Mouse (Mus musculus): ENCODE measurements around the gene Ntn3. TPM values are rescaled to one million over a fixed set of nuclear protein-coding genes. Genes with fewer than 3 reads are reported as not detected.

Ntn3 gene
- polyA plus RNA-seq, 1 experiment from 2014 or later: 4.9 TPM

DNA sequence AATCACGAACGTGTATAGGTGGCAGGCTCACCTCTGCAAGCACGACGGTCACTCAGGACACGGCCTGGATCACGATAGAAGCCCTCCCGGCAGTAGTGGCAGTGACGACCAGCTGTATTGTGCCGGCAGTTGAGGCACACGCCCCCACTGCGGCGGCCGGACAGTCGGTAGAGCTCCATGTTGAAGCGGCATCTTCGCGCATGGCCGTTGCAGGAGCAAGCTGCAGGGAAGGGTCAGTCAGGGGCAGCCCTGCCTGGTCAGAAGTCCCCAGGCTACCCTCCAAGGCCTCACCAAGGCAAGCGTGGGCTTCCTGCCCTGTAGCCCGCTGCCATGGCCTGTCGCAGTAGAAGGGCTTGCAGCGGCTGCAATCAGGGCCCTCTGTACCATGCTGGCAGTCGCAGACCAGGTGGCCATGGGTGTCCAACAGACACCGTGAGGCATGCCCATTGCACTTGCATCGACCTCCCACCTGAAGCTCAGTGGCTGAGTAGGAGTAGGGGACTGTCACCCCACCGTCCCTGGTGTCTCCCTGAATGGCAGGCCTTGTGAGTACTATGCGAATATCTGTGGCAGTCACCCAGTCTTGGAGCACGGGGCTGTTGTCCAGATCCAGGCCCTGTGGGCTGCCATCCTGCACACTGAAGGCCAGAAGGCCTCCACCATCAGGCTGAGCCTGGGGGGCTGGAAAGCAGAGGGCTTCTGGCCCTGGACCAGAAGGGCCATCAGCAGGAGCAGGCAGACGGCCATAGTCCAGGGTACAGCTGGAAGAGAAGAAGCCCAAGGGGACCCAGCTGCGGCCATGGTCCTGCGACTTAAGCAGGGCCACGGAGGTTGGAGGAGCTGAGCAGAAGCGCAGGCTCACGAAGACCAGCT, 1.3 kb downstream of the Ntn3 start:
- H3K27ac ChIP-seq (ENCODE audit: low read depth, low read length): no peak overlapping the region
- DNase-seq (ENCODE audit: low spot score): no peak
- ATAC-seq (replicated peaks; ENCODE audit: low FRiP score): no peak

DNA sequence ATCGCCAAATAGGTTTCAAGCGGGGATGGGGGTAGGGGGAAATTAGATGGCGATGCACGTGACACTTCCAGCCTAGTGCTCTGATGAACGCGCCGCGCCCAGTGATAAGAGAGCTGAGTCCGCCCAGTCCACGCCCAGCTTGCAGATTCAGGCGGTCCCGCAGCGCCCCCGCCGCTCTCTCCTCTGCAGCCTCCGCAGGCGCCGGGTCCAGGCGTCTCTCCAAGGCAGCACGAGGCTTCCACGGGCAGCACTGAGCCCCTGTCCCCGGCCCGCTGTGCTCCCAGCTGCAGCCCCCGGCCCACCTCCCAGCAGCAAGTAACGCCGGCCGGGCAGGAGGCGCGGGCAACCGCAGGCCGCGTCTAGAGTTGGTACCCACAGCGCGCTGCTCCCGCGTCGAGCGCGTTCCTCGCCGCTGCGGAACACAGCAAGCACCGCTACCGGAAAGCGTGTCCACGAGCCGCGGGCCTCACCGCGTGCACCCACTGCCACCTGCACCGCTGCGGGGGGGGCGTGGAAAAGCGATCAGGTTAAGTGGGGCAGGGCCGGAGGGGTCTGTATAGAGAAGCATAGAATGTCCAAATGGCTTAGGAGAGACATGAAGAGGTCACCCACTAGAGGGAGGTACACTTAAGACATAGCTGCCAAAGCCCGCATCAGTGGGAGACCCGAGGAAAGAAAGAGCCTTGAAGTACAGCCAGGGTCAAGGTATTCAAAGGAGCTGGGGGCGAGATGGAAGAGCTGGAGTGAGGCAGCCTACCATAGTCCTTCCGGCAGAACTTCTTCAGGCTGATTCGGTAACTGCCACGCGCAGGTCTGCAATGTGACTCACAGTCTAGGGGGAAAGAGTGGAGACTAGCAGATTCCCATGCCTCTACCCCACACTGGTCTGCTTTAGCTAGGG, 2.6 kb downstream of the Ntn3 start:
- WGBS: 6% methylated on average over 62 of the region's 62 CpGs
- peaks cover 39% of the 10 kb centered on the region for H3K4me1 ChIP-seq (replicated peaks; ENCODE audit: control insufficient read depth, insufficient read depth, low read length)
- H3K9me3 ChIP-seq (ENCODE audit: control insufficient read depth, low read length): no peaks in the 10 kb centered on the region
- H3K4me2 ChIP-seq (ENCODE audit: low read depth, low read length, severe bottlenecking): peak overlapping the region; percentile 95
- ATAC-seq (replicated peaks; ENCODE audit: low FRiP score) (peak; percentile 11; the same call in 1 of the 2 replicates), DNase-seq (ENCODE audit: low spot score) (peak; percentile 81)
- H3K9ac ChIP-seq (ENCODE audit: low read length): peak overlapping the region; percentile 70
- peak overlapping the region; percentile 62 for H3K4me3 ChIP-seq (ENCODE audit: low read depth, low read length)
- peaks cover 23% of the 10 kb centered on the region for H3K27me3 ChIP-seq (ENCODE audit: control insufficient read depth, insufficient read depth, low read length)
- H3K27ac ChIP-seq (ENCODE audit: low read depth, low read length): no peak overlapping the region
- H3K36me3 ChIP-seq (ENCODE audit: control insufficient read depth, insufficient read depth, low read length): no peaks in the 10 kb centered on the region

More for the DNA sequence above, 1.3 kb downstream of the Ntn3 start:
- WGBS: 53% methylated on average over 34 of the region's 34 CpGs
- Histone ChIP-seq H3K4me1 (replicated peaks; ENCODE audit: control insufficient read depth, insufficient read depth, low read length) (peaks cover 42% of the 10 kb centered on the region), H3K36me3 (ENCODE audit: control insufficient read depth, insufficient read depth, low read length) (no peaks in the 10 kb centered on the region), H3K27me3 (ENCODE audit: control insufficient read depth, insufficient read depth, low read length) (peaks cover 23% of the 10 kb centered on the region), H3K4me3 (ENCODE audit: low read depth, low read length) (peak overlapping the region; percentile 43), H3K9ac (ENCODE audit: low read length) (peak overlapping the region; percentile 80), H3K9me3 (ENCODE audit: control insufficient read depth, low read length) (no peaks in the 10 kb centered on the region), H3K4me2 (ENCODE audit: low read depth, low read length, severe bottlenecking) (peak overlapping the region; percentile 90)

DNA sequence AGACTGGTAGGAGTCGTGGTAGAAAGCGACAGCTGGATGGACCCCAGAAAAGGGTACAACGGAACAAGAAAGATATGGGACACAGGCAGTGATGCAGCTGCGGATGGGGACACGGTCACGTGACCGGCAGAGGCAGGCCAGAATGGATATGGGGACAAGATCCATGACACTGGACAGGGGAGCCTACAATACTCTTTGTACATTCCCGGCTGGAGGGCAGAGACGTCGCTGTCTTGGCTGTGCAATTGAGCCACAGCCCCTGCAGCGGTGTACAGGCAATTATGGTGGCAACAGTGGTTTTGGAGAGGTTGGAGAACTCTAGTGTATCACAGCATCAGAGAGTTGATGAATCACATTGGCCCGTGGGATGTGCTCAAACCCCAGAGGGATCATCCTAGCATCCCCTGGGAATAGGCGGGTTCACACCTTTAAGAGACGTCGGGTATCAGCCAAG, 3.4 kb downstream of the Ntn3 start:
- H3K27ac ChIP-seq (ENCODE audit: low read depth, low read length): no peak overlapping the region
- H3K36me3 ChIP-seq (ENCODE audit: control insufficient read depth, insufficient read depth, low read length): no peaks in the 10 kb centered on the region
- H3K4me3 ChIP-seq (ENCODE audit: low read depth, low read length): peak overlapping the region; percentile 62
- peaks cover 33% of the 10 kb centered on the region for H3K4me1 ChIP-seq (replicated peaks; ENCODE audit: control insufficient read depth, insufficient read depth, low read length)
- peak overlapping the region; percentile 70 for H3K9ac ChIP-seq (ENCODE audit: low read length)
- no peaks in the 10 kb centered on the region for H3K9me3 ChIP-seq (ENCODE audit: control insufficient read depth, low read length)
- H3K4me2 ChIP-seq (ENCODE audit: low read depth, low read length, severe bottlenecking): peak overlapping the region; percentile 95
- ATAC-seq (replicated peaks; ENCODE audit: low FRiP score) (peak; percentile 39), DNase-seq (ENCODE audit: low spot score) (no peak)
- peaks cover 23% of the 10 kb centered on the region for H3K27me3 ChIP-seq (ENCODE audit: control insufficient read depth, insufficient read depth, low read length)
- WGBS: 8% methylated on average over 15 of the region's 15 CpGs

DNA sequence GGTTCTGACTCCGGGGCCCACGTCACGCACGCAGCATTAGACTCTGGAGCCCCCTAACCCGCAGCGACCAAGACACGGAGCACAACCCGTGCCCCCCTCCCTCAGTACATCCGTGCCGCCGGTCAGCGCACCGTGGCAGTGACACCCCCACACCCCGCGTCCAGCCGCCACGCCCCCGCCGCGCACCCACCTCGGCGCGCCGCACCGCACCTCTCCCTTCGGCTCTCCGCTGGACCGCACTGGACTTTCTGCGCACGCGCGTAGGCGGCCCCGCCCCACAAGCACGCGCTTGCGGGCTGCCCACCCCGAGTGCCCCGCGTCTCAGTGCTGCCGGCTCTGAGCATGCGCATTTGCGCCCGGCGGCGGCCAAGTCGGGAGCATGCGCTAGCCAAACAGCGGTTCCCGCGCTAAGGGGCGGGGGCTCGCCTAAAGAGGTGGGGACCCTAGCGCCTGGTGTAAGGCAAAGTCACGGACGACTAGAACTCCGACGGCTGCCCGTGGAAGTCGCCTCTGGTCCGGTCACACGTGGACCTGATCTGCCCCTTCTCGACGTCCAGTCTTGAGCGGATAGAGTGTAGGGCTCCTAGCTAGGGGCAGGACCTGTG, 3.9 kb downstream of the Ntn3 start, which contains the start of gene Tbc1d24:
Gene Tbc1d24 (minus strand): TSS at position 279 of the 605 bp plus-strand sequence.
- Histone ChIP-seq H3K9ac (ENCODE audit: low read length) (peak within 1 kb of the TSS; percentile 70), H3K27ac (ENCODE audit: low read depth, low read length) (no peak within 1 kb of the TSS), H3K36me3 (ENCODE audit: control insufficient read depth, insufficient read depth, low read length) (no peaks in the 10 kb centered on the region), H3K4me2 (ENCODE audit: low read depth, low read length, severe bottlenecking) (peak within 1 kb of the TSS; percentile 95), H3K4me1 (replicated peaks; ENCODE audit: control insufficient read depth, insufficient read depth, low read length) (peaks cover 33% of the 10 kb centered on the region), H3K4me3 (ENCODE audit: low read depth, low read length) (peak within 1 kb of the TSS; percentile 62), H3K27me3 (ENCODE audit: control insufficient read depth, insufficient read depth, low read length) (peaks cover 23% of the 10 kb centered on the region), H3K9me3 (ENCODE audit: control insufficient read depth, low read length) (no peaks in the 10 kb centered on the region)
- DNase-seq (ENCODE audit: low spot score): peak; percentile 98
- peak; percentile 80 for ATAC-seq (replicated peaks; ENCODE audit: low FRiP score)
- under 1% methylated on average over 65 of the region's 65 CpGs for WGBS

DNA sequence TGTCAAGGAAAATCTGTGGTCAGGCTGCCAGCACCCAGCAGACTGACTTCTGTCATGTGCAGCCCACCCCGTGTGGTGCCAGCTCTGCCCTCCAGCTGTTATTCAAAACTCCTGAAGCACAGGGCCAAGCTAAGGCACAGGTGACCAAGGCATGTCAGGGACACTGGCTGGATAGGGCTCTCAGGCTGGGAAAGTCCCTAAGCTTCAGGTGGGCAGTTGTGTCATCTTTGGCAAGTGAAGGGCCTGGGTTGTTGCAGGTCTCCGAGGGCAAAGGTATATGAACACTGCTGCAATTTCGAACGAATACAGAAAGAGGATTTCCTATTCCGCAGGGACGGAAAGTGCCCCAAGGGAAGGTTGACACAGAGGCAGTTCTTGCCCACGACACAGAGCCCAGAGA, 4.5 kb downstream of the Ntn3 start:
- H3K4me1 ChIP-seq (replicated peaks; ENCODE audit: control insufficient read depth, insufficient read depth, low read length): peaks cover 33% of the 10 kb centered on the region
- H3K27me3 ChIP-seq (ENCODE audit: control insufficient read depth, insufficient read depth, low read length): peaks cover 22% of the 10 kb centered on the region
- 13% methylated on average over 7 of the region's 7 CpGs for WGBS
- H3K4me3 ChIP-seq (ENCODE audit: low read depth, low read length): peak overlapping the region; percentile 62
- ATAC-seq (replicated peaks; ENCODE audit: low FRiP score) (no peak), DNase-seq (ENCODE audit: low spot score) (no peak)
- no peaks in the 10 kb centered on the region for H3K9me3 ChIP-seq (ENCODE audit: control insufficient read depth, low read length)
- H3K9ac ChIP-seq (ENCODE audit: low read length): peak overlapping the region; percentile 70
- peak overlapping the region; percentile 95 for H3K4me2 ChIP-seq (ENCODE audit: low read depth, low read length, severe bottlenecking)
- no peak overlapping the region for H3K27ac ChIP-seq (ENCODE audit: low read depth, low read length)
- H3K36me3 ChIP-seq (ENCODE audit: control insufficient read depth, insufficient read depth, low read length): no peaks in the 10 kb centered on the region

DNA sequence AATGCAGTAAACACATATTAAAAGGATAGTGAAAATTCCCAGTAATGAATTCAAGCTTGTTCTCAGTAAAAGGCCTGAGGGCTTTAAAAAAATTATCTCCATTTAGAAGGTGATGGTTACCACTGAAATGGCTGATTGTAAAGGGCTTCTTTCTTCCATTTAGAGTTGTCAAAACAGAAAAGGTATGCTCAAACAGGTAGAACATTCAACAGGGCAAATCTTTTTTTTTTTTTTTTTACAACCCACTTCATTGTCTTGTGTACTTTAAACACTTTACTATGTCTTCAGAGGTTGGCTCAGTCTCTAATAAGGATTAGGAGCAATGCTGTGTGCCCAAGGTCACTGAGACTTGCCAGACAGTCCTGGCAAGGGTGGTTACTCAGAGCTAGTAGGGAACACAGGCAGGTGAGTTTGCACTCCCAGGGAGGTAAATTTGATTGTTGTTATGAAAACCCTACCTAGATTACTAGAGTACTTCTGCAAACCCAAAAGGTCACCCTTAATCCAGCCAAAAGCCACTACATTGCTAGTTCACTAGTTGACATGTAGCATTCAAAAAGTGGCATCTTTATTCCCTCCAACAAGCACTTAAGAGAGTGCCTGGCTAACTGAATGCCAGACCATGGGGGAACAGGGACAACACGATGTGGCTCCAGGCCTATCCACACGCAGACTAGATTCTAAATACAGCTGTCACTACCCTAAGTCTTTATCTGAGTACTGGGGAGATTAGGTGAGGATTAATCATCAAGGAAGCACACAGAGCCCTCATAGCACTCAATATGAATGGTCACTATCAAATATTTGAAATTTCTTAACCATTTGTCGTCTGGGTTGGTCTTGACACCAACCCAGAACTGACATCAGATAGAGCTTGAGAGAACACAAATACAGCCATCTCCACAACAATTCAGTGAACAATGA, 5.5 kb downstream of the Ntn3 start:
- H3K36me3 ChIP-seq (ENCODE audit: control insufficient read depth, insufficient read depth, low read length): no peaks in the 10 kb centered on the region
- H3K27ac ChIP-seq (ENCODE audit: low read depth, low read length): no peak overlapping the region
- H3K4me1 ChIP-seq (replicated peaks; ENCODE audit: control insufficient read depth, insufficient read depth, low read length): peaks cover 25% of the 10 kb centered on the region
- H3K4me3 ChIP-seq (ENCODE audit: low read depth, low read length): no peak overlapping the region
- H3K4me2 ChIP-seq (ENCODE audit: low read depth, low read length, severe bottlenecking): no peak overlapping the region
- H3K9me3 ChIP-seq (ENCODE audit: control insufficient read depth, low read length): no peaks in the 10 kb centered on the region
- peaks cover 20% of the 10 kb centered on the region for H3K27me3 ChIP-seq (ENCODE audit: control insufficient read depth, insufficient read depth, low read length)
- no peak for DNase-seq (ENCODE audit: low spot score)
- H3K9ac ChIP-seq (ENCODE audit: low read length): no peak overlapping the region
- WGBS: 86% methylated on average over 3 of the region's 3 CpGs
- ATAC-seq (replicated peaks; ENCODE audit: low FRiP score): no peak

DNA sequence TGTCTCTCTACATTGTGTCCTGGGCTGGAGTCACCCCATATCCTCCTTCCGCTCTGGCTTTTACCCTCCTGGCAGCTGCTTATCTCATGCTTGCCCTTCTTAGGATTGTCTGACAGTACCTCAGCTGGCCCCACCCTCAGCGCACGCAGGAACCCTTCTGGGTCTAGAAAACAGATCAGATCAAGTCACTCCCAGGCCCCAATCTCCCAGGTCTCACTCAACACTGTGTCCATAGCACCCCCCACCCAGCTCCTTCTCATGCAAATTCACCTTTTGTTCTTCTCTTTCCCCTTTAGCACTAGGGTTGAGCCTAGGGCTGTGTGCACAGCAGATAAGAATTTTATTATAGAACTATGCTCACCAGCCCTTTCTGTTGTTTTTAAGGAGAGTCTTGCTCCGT, 6.3 kb downstream of the Ntn3 start:
- 46% methylated on average over 4 of the region's 4 CpGs for WGBS
- H3K36me3 ChIP-seq (ENCODE audit: control insufficient read depth, insufficient read depth, low read length): no peaks in the 10 kb centered on the region
- no peak for ATAC-seq (replicated peaks; ENCODE audit: low FRiP score)
- H3K4me2 ChIP-seq (ENCODE audit: low read depth, low read length, severe bottlenecking): no peak overlapping the region
- no peak for DNase-seq (ENCODE audit: low spot score)
- no peak overlapping the region for H3K9ac ChIP-seq (ENCODE audit: low read length)
- no peak overlapping the region for H3K27ac ChIP-seq (ENCODE audit: low read depth, low read length)
- no peaks in the 10 kb centered on the region for H3K9me3 ChIP-seq (ENCODE audit: control insufficient read depth, low read length)
- peaks cover 19% of the 10 kb centered on the region for H3K4me1 ChIP-seq (replicated peaks; ENCODE audit: control insufficient read depth, insufficient read depth, low read length)
- H3K4me3 ChIP-seq (ENCODE audit: low read depth, low read length): no peak overlapping the region
- H3K27me3 ChIP-seq (ENCODE audit: control insufficient read depth, insufficient read depth, low read length): peaks cover 17% of the 10 kb centered on the region

Measured in forebrain, embryonic 11.5 days (tissue).